Mouse (Mus musculus) regulatory T cell (primary cell): ENCODE results near the gene Smpd3.

Source experiments
- in situ Hi-C: fragments of 300-600 bp; cut with MboI, MseI; formaldehyde crosslinking; loops from one replicate; pipeline ENCODE4 v1.15.1; 2025; ENCODE audit warnings: high pct_unique_total_duplicates

Gene Smpd3

GRCm38 (mm10) chr8:106337852-106338521 is at the start of gene Smpd3:
Gene Smpd3, minus strand, starts transcription at chr8:106337988.
- in situ Hi-C loops = loop anchor here (5.0 to 10.0 kb wide), 2 partner anchors 79 to 937 kb away; partner anchors contain the start of gene Zfp90

- in situ Hi-C loops = no loop called here
Measured at GRCm38 (mm10) chr8:106381026-106381425, 43.2 kb upstream of the Smpd3 start.

- in situ Hi-C loops = no loop called here
Measured at GRCm38 (mm10) chr8:106379357-106379756, 41.6 kb upstream of the Smpd3 start.

- in situ Hi-C loops = no loop called here
Measured at GRCm38 (mm10) chr8:106378501-106379048, 40.8 kb upstream of the Smpd3 start.

GRCm38 (mm10) chr8:106376862-106377261 is 39.1 kb upstream of the Smpd3 start:
- in situ Hi-C loops = no loop called here

GRCm38 (mm10) chr8:106375957-106376356 is 38.2 kb upstream of the Smpd3 start:
- in situ Hi-C loops = no loop called here

GRCm38 (mm10) chr8:106369069-106369468 is 31.3 kb upstream of the Smpd3 start:
- in situ Hi-C loops = no loop called here

GRCm38 (mm10) chr8:106368501-106368900 is 30.7 kb upstream of the Smpd3 start:
- in situ Hi-C loops = no loop called here

- in situ Hi-C loops = no loop called here
Measured at GRCm38 (mm10) chr8:106364837-106365236, 27.0 kb upstream of the Smpd3 start.

- in situ Hi-C loops = no loop called here
Measured at GRCm38 (mm10) chr8:106364278-106364677, 26.5 kb upstream of the Smpd3 start.

GRCm38 (mm10) chr8:106363321-106363720 is 25.5 kb upstream of the Smpd3 start:
- in situ Hi-C loops = no loop called here

GRCm38 (mm10) chr8:106359650-106360338 is 22.0 kb upstream of the Smpd3 start:
- in situ Hi-C loops = no loop called here

- in situ Hi-C loops = no loop called here
Measured at GRCm38 (mm10) chr8:106351135-106351534, 13.3 kb upstream of the Smpd3 start.

- in situ Hi-C loops = no loop called here
Measured at GRCm38 (mm10) chr8:106349398-106349797, 11.6 kb upstream of the Smpd3 start.

GRCm38 (mm10) chr8:106346123-106346522 is 8.3 kb upstream of the Smpd3 start:
- in situ Hi-C loops = no loop called here

- in situ Hi-C loops = no loop called here
Measured at GRCm38 (mm10) chr8:106343471-106343870, 5.7 kb upstream of the Smpd3 start.

GRCm38 (mm10) chr8:106342828-106343227 is 5.0 kb upstream of the Smpd3 start:
- in situ Hi-C loops = no loop called here

- in situ Hi-C loops = loop anchor here (5.0 to 10.0 kb wide), 2 partner anchors 79 to 936 kb away; partner anchors contain the start of gene Zfp90
Measured at GRCm38 (mm10) chr8:106338741-106339209, 987 bp upstream of the Smpd3 start.

- in situ Hi-C loops = loop anchor here (5.0 to 10.0 kb wide), 2 partner anchors 81 to 938 kb away; partner anchors contain the start of gene Zfp90
Measured at GRCm38 (mm10) chr8:106336561-106336960, 1.2 kb downstream of the Smpd3 start.

GRCm38 (mm10) chr8:106336031-106336430 is 1.8 kb downstream of the Smpd3 start:
- in situ Hi-C loops = loop anchor here (5.0 to 10.0 kb wide), 2 partner anchors 81 to 939 kb away; partner anchors contain the start of gene Zfp90

- in situ Hi-C loops = loop anchor here (5.0 to 10.0 kb wide), 2 partner anchors 82 to 940 kb away; partner anchors contain the start of gene Zfp90
Measured at GRCm38 (mm10) chr8:106335196-106335595, 2.6 kb downstream of the Smpd3 start.

- in situ Hi-C loops = loop anchor here (10.0 kb wide), 1 partner anchor 941 kb away; no protein-coding TSS in a partner anchor
Measured at GRCm38 (mm10) chr8:106333346-106333745, 4.4 kb downstream of the Smpd3 start.
